Mouse (Mus musculus) heart, embryonic 12.5 days (tissue): Measurements from ENCODE around the gene Rnf17. TPM values are rescaled to one million over a fixed set of nuclear protein-coding genes. Genes with fewer than 3 reads are reported as not detected.

Source experiments
- ATAC-seq: fragments of 200-750 bp; cut with Nextera tagmentation; 2 replicates; pipeline ENCODE4 v1.8.0; 2017; ENCODE audit warnings: moderate TSS enrichment, moderate library complexity; ENCODE audit not compliant: insufficient number of reproducible peaks, low FRiP score
- H3K27ac ChIP-seq: fragments of 300-500 bp; sonication (generic); 2 replicates; pipeline ENCODE4 v1.5.1; 2016; ENCODE audit warnings: mild to moderate bottlenecking, moderate library complexity; ENCODE audit not compliant: poor library complexity, severe bottlenecking
- H3K27me3 ChIP-seq: fragments of 300-500 bp; sonication (generic); replicated peaks from 2 replicates; pipeline ENCODE4 v1.6.1; 2016; ENCODE audit warnings: mild to moderate bottlenecking, moderate library complexity
- H3K36me3 ChIP-seq: fragments of 300-500 bp; sonication (generic); 2 replicates; pipeline ENCODE4 v1.6.1; 2016; ENCODE audit warnings: mild to moderate bottlenecking, moderate library complexity
- H3K4me1 ChIP-seq: fragments of 300-500 bp; sonication (generic); replicated peaks from 2 replicates; pipeline ENCODE4 v1.6.1; 2016; ENCODE audit warnings: mild to moderate bottlenecking
- H3K4me2 ChIP-seq: fragments of 300-500 bp; sonication (generic); 2 replicates; pipeline ENCODE4 v1.6.1; 2016; ENCODE audit warnings: mild to moderate bottlenecking, moderate library complexity
- H3K4me3 ChIP-seq: fragments of 300-500 bp; sonication (generic); 2 replicates; pipeline ENCODE4 v1.5.1; 2016; ENCODE audit warnings: mild to moderate bottlenecking
- H3K9ac ChIP-seq: fragments of 300-500 bp; sonication (generic); 2 replicates; pipeline ENCODE4 v1.6.1; 2016; ENCODE audit warnings: mild to moderate bottlenecking, moderate library complexity
- H3K9me3 ChIP-seq: fragments of 300-500 bp; sonication (generic); replicated peaks from 2 replicates; pipeline ENCODE4 v1.6.1; 2016; ENCODE audit warnings: mild to moderate bottlenecking, moderate library complexity
- WGBS: fragments of 180-500 bp; shearing (Covaris S2); methylation state at CpG from one replicate; pipeline ENCODE4 v1.1.7; 2016; 5-methylcytosine and 5-hydroxymethylcytosine counted together
- polyA plus RNA-seq: library from polyadenylated mRNA; unstranded; fragments of >200 nt; fragmentation: Nextera tagmentation; extraction: Ambion mirVana; gene quantifications from 2 replicates; pipeline ENCODE4 v1.2.1, GENCODE M21; 2016

Rnf17 gene
- 3.9 and 5.5 TPM in 2 replicates for polyA plus RNA-seq

GRCm38 (mm10) chr14:56402311-56403071 is at the start of gene Rnf17:
Gene Rnf17, plus strand, starts transcription at chr14:56402581.
- Histone ChIP-seq H3K4me1 (no peaks in the 10 kb centered on the region), H3K4me2 (peak within 1 kb of the TSS; percentile 53), H3K27ac (no peak within 1 kb of the TSS), H3K4me3 (peak within 1 kb of the TSS; percentile 28), H3K9ac (no peak within 1 kb of the TSS), H3K36me3 (no peaks in the 10 kb centered on the region), H3K9me3 (no peaks in the 10 kb centered on the region; the same call in 1 of the 2 replicates), H3K27me3 (no peaks in the 10 kb centered on the region)
- no peak for ATAC-seq
- WGBS: 62% methylated on average over 33 of the region's 34 CpGs

GRCm38 (mm10) chr14:56354803-56355202 is 47.6 kb upstream of the Rnf17 start:
- H3K27me3 ChIP-seq: no peaks in the 10 kb centered on the region
- no peak for ATAC-seq
- H3K9me3 ChIP-seq: no peaks in the 10 kb centered on the region
- 49% methylated on average over 3 of the region's 3 CpGs for WGBS
- no peaks in the 10 kb centered on the region for H3K36me3 ChIP-seq
- no peak overlapping the region for H3K4me3 ChIP-seq
- no peak overlapping the region for H3K4me2 ChIP-seq
- H3K9ac ChIP-seq: no peak overlapping the region
- H3K4me1 ChIP-seq: 0 out of 2 replicates have a peak, but pooled peaks cover 7% of the 10 kb centered on the region
- no peak overlapping the region for H3K27ac ChIP-seq

GRCm38 (mm10) chr14:56355396-56355795 is 47.0 kb upstream of the Rnf17 start:
- Histone ChIP-seq H3K36me3 (no peaks in the 10 kb centered on the region), H3K27ac (no peak overlapping the region), H3K9ac (no peak overlapping the region), H3K27me3 (no peaks in the 10 kb centered on the region), H3K4me2 (no peak overlapping the region), H3K4me1 (0 out of 2 replicates have a peak, but pooled peaks cover 7% of the 10 kb centered on the region), H3K9me3 (no peaks in the 10 kb centered on the region), H3K4me3 (no peak overlapping the region)
- WGBS: 64% methylated on average over 8 of the region's 8 CpGs
- ATAC-seq: no peak

- ATAC-seq: no peak
- Histone ChIP-seq H3K9me3 (no peaks in the 10 kb centered on the region), H3K9ac (no peak overlapping the region), H3K27me3 (no peaks in the 10 kb centered on the region), H3K4me1 (0 out of 2 replicates have a peak, but pooled peaks cover 7% of the 10 kb centered on the region), H3K27ac (no peak overlapping the region), H3K36me3 (no peaks in the 10 kb centered on the region), H3K4me3 (no peak overlapping the region), H3K4me2 (no peak overlapping the region)
- 87% methylated on average over 6 of the region's 6 CpGs for WGBS
Measured at GRCm38 (mm10) chr14:56356196-56356595, 46.2 kb upstream of the Rnf17 start.

- Histone ChIP-seq H3K4me2 (no peak overlapping the region), H3K4me3 (no peak overlapping the region), H3K4me1 (no peaks in the 10 kb centered on the region), H3K27me3 (peaks cover 9% of the 10 kb centered on the region), H3K9me3 (no peaks in the 10 kb centered on the region), H3K9ac (no peak overlapping the region), H3K27ac (no peak overlapping the region), H3K36me3 (no peaks in the 10 kb centered on the region)
- no peak for ATAC-seq
- WGBS: 79% methylated on average over 7 of the region's 7 CpGs
Measured at GRCm38 (mm10) chr14:56358422-56358821, 44.0 kb upstream of the Rnf17 start.

GRCm38 (mm10) chr14:56359131-56359530 is 43.2 kb upstream of the Rnf17 start:
- Histone ChIP-seq H3K4me2 (no peak overlapping the region), H3K36me3 (no peaks in the 10 kb centered on the region), H3K9me3 (no peaks in the 10 kb centered on the region), H3K4me1 (no peaks in the 10 kb centered on the region), H3K27me3 (peaks cover 16% of the 10 kb centered on the region), H3K27ac (no peak overlapping the region), H3K4me3 (no peak overlapping the region), H3K9ac (no peak overlapping the region)
- no peak for ATAC-seq
- WGBS: 76% methylated on average over 6 of the region's 6 CpGs

- Histone ChIP-seq H3K4me1 (peaks cover 10% of the 10 kb centered on the region; the same call in 1 of the 2 replicates), H3K4me3 (peak within 1 kb of the TSS; percentile 46), H3K9ac (peak within 1 kb of the TSS; percentile 17; the same call in 1 of the 2 replicates), H3K4me2 (peak within 1 kb of the TSS; percentile 76), H3K9me3 (no peaks in the 10 kb centered on the region), H3K27me3 (peaks cover 60% of the 10 kb centered on the region), H3K27ac (no peak within 1 kb of the TSS), H3K36me3 (no peaks in the 10 kb centered on the region)
- 1% methylated on average over 48 of the region's 48 CpGs for WGBS
- no peak for ATAC-seq
Measured at GRCm38 (mm10) chr14:56364711-56365237, 37.6 kb upstream of the Rnf17 start, which contains the start of gene Atp12a. Gene Atp12a, plus strand, starts transcription at chr14:56365068.

- Histone ChIP-seq H3K27ac (no peak overlapping the region), H3K36me3 (no peaks in the 10 kb centered on the region), H3K9ac (no peak overlapping the region), H3K4me3 (peak overlapping the region; percentile 46), H3K9me3 (no peaks in the 10 kb centered on the region), H3K4me2 (peak overlapping the region; percentile 76), H3K4me1 (peaks cover 10% of the 10 kb centered on the region; the same call in 1 of the 2 replicates), H3K27me3 (peaks cover 60% of the 10 kb centered on the region)
- WGBS: 27% methylated on average over 8 of the region's 8 CpGs
- no peak for ATAC-seq
Measured at GRCm38 (mm10) chr14:56365292-56365691, 37.1 kb upstream of the Rnf17 start.

- no peaks in the 10 kb centered on the region for H3K9me3 ChIP-seq
- no peak overlapping the region for H3K27ac ChIP-seq
- H3K4me1 ChIP-seq: peaks cover 10% of the 10 kb centered on the region; the same call in 1 of the 2 replicates
- no peak overlapping the region for H3K4me3 ChIP-seq
- no peak overlapping the region for H3K9ac ChIP-seq
- H3K27me3 ChIP-seq: peaks cover 60% of the 10 kb centered on the region
- no peaks in the 10 kb centered on the region for H3K36me3 ChIP-seq
- 27% methylated on average over 15 of the region's 15 CpGs for WGBS
- H3K4me2 ChIP-seq: peak overlapping the region; percentile 8; the same call in 1 of the 2 replicates
- ATAC-seq: no peak
Measured at GRCm38 (mm10) chr14:56366712-56367111, 35.7 kb upstream of the Rnf17 start.

GRCm38 (mm10) chr14:56368834-56369233 is 33.5 kb upstream of the Rnf17 start:
- H3K27ac ChIP-seq: no peak overlapping the region
- 48% methylated on average over 3 of the region's 3 CpGs for whole genome bisulfite sequencing
- H3K4me1 ChIP-seq: peaks cover 10% of the 10 kb centered on the region; the same call in 1 of the 2 replicates
- no peak overlapping the region for H3K4me3 ChIP-seq
- H3K9ac ChIP-seq: no peak overlapping the region
- no peak for ATAC-seq
- no peak overlapping the region for H3K4me2 ChIP-seq
- peaks cover 50% of the 10 kb centered on the region for H3K27me3 ChIP-seq
- H3K36me3 ChIP-seq: no peaks in the 10 kb centered on the region
- H3K9me3 ChIP-seq: no peaks in the 10 kb centered on the region

GRCm38 (mm10) chr14:56375731-56376130 is 26.6 kb upstream of the Rnf17 start:
- no peaks in the 10 kb centered on the region for H3K4me1 ChIP-seq
- H3K36me3 ChIP-seq: no peaks in the 10 kb centered on the region
- no peaks in the 10 kb centered on the region for H3K9me3 ChIP-seq
- 0 out of 2 replicates have a peak, but pooled peaks cover 4% of the 10 kb centered on the region for H3K27me3 ChIP-seq
- WGBS: 1% methylated on average over 6 of the region's 6 CpGs
- ATAC-seq: no peak
- no peak overlapping the region for H3K9ac ChIP-seq
- no peak overlapping the region for H3K4me2 ChIP-seq
- no peak overlapping the region for H3K27ac ChIP-seq
- H3K4me3 ChIP-seq: no peak overlapping the region
